Mouse (Mus musculus): ENCODE data around the gene Rap1a. TPM values are rescaled to one million over a fixed set of nuclear protein-coding genes. Genes with fewer than 3 reads are reported as not detected.

Rap1a gene
- polyA plus RNA-seq, 1 experiment from 2014 or later = 122 TPM

- H3K9ac ChIP-seq = peak overlapping the region; percentile 82
- peak overlapping the region; percentile 78 for H3K4me2 ChIP-seq
- peak overlapping the region; percentile 88 for H3K27ac ChIP-seq
- peaks cover 27% of the 10 kb centered on the region for H3K4me1 ChIP-seq
- no peak for ATAC-seq (ENCODE audit: borderline replicate concordance, extremely low read depth, low FRiP score, low TSS enrichment)
- no peaks in the 10 kb centered on the region for H3K27me3 ChIP-seq
- H3K36me3 ChIP-seq = no peaks in the 10 kb centered on the region
- no peaks in the 10 kb centered on the region for H3K9me3 ChIP-seq
- peak overlapping the region; percentile 91 for H3K4me3 ChIP-seq
- WGBS = 1% methylated on average over 12 of the region's 12 CpGs
These were observed 921 bp downstream of the Rap1a start for GRCm38 (mm10) chr3:105800156-105800674.

GRCm38 (mm10) chr3:105799375-105799774 is 1.8 kb downstream of the Rap1a start:
- 56% methylated on average over 4 of the region's 4 CpGs for whole genome bisulfite sequencing
- no peak for ATAC-seq (ENCODE audit: borderline replicate concordance, extremely low read depth, low FRiP score, low TSS enrichment)
- H3K36me3 ChIP-seq = no peaks in the 10 kb centered on the region
- H3K4me1 ChIP-seq = peaks cover 27% of the 10 kb centered on the region
- H3K4me3 ChIP-seq = peak overlapping the region; percentile 91
- H3K27ac ChIP-seq = no peak overlapping the region
- peak overlapping the region; percentile 78 for H3K4me2 ChIP-seq
- no peaks in the 10 kb centered on the region for H3K9me3 ChIP-seq
- H3K9ac ChIP-seq = peak overlapping the region; percentile 82; the same call in 1 of the 2 replicates
- H3K27me3 ChIP-seq = no peaks in the 10 kb centered on the region

GRCm38 (mm10) chr3:105798770-105799169 is 2.4 kb downstream of the Rap1a start:
- Histone ChIP-seq H3K4me2 (peak overlapping the region; percentile 78; the same call in 1 of the 2 replicates), H3K9me3 (no peaks in the 10 kb centered on the region), H3K36me3 (no peaks in the 10 kb centered on the region), H3K4me1 (peaks cover 27% of the 10 kb centered on the region), H3K27ac (no peak overlapping the region), H3K27me3 (no peaks in the 10 kb centered on the region), H3K9ac (no peak overlapping the region), H3K4me3 (no peak overlapping the region)
- WGBS = 71% methylated on average over 2 of the region's 2 CpGs
- ATAC-seq (ENCODE audit: borderline replicate concordance, extremely low read depth, low FRiP score, low TSS enrichment) = no peak

GRCm38 (mm10) chr3:105797427-105797826 is 3.7 kb downstream of the Rap1a start:
- Histone ChIP-seq H3K36me3 (no peaks in the 10 kb centered on the region), H3K27me3 (no peaks in the 10 kb centered on the region), H3K9ac (no peak overlapping the region), H3K4me1 (peaks cover 27% of the 10 kb centered on the region), H3K9me3 (no peaks in the 10 kb centered on the region), H3K27ac (no peak overlapping the region), H3K4me3 (no peak overlapping the region), H3K4me2 (no peak overlapping the region)
- 55% methylated on average over 2 of the region's 2 CpGs for WGBS
- no peak for ATAC-seq (ENCODE audit: borderline replicate concordance, extremely low read depth, low FRiP score, low TSS enrichment)

GRCm38 (mm10) chr3:105796761-105797160 is 4.4 kb downstream of the Rap1a start:
- Histone ChIP-seq H3K36me3 (no peaks in the 10 kb centered on the region), H3K4me2 (no peak overlapping the region), H3K27ac (no peak overlapping the region), H3K9ac (no peak overlapping the region), H3K27me3 (no peaks in the 10 kb centered on the region), H3K4me1 (peaks cover 27% of the 10 kb centered on the region), H3K9me3 (no peaks in the 10 kb centered on the region), H3K4me3 (no peak overlapping the region)
- 79% methylated on average over 4 of the region's 4 CpGs for WGBS
- no peak for ATAC-seq (ENCODE audit: borderline replicate concordance, extremely low read depth, low FRiP score, low TSS enrichment)

GRCm38 (mm10) chr3:105794309-105794708 is 6.8 kb downstream of the Rap1a start:
- no peaks in the 10 kb centered on the region for H3K27me3 ChIP-seq
- WGBS = 63% methylated on average over 1 of the region's 1 CpGs
- no peak overlapping the region for H3K27ac ChIP-seq
- no peak overlapping the region for H3K4me2 ChIP-seq
- no peak for ATAC-seq (ENCODE audit: borderline replicate concordance, extremely low read depth, low FRiP score, low TSS enrichment)
- H3K4me3 ChIP-seq = no peak overlapping the region
- H3K9ac ChIP-seq = no peak overlapping the region
- H3K36me3 ChIP-seq = no peaks in the 10 kb centered on the region
- peaks cover 11% of the 10 kb centered on the region for H3K4me1 ChIP-seq
- H3K9me3 ChIP-seq = no peaks in the 10 kb centered on the region

GRCm38 (mm10) chr3:105792309-105792708 is 8.8 kb downstream of the Rap1a start:
- H3K9me3 ChIP-seq = no peaks in the 10 kb centered on the region
- ATAC-seq (ENCODE audit: borderline replicate concordance, extremely low read depth, low FRiP score, low TSS enrichment) = no peak
- WGBS = 79% methylated on average over 7 of the region's 7 CpGs
- H3K4me1 ChIP-seq = no peaks in the 10 kb centered on the region
- H3K4me3 ChIP-seq = no peak overlapping the region
- no peak overlapping the region for H3K4me2 ChIP-seq
- H3K9ac ChIP-seq = no peak overlapping the region
- no peak overlapping the region for H3K27ac ChIP-seq
- H3K27me3 ChIP-seq = no peaks in the 10 kb centered on the region
- no peaks in the 10 kb centered on the region; the same call in 1 of the 2 replicates for H3K36me3 ChIP-seq

GRCm38 (mm10) chr3:105791129-105791528 is 10.0 kb downstream of the Rap1a start:
- no peak overlapping the region for H3K4me3 ChIP-seq
- H3K27ac ChIP-seq = no peak overlapping the region
- H3K4me2 ChIP-seq = no peak overlapping the region
- ATAC-seq (ENCODE audit: borderline replicate concordance, extremely low read depth, low FRiP score, low TSS enrichment) = no peak
- H3K9me3 ChIP-seq = no peaks in the 10 kb centered on the region
- H3K4me1 ChIP-seq = no peaks in the 10 kb centered on the region
- 89% methylated on average over 2 of the region's 2 CpGs for WGBS
- H3K27me3 ChIP-seq = no peaks in the 10 kb centered on the region
- H3K9ac ChIP-seq = no peak overlapping the region
- H3K36me3 ChIP-seq = no peaks in the 10 kb centered on the region; the same call in 1 of the 2 replicates

- WGBS = 88% methylated on average over 1 of the region's 1 CpGs
These were observed 10.8 kb downstream of the Rap1a start for GRCm38 (mm10) chr3:105790338-105790737.

GRCm38 (mm10) chr3:105789776-105790175 is 11.4 kb downstream of the Rap1a start:
- H3K4me2 ChIP-seq = no peak overlapping the region
- H3K36me3 ChIP-seq = no peaks in the 10 kb centered on the region; the same call in 1 of the 2 replicates
- 79% methylated on average over 1 of the region's 1 CpGs for WGBS
- ATAC-seq (ENCODE audit: borderline replicate concordance, extremely low read depth, low FRiP score, low TSS enrichment) = no peak
- H3K27ac ChIP-seq = no peak overlapping the region
- no peak overlapping the region for H3K4me3 ChIP-seq
- no peak overlapping the region for H3K9ac ChIP-seq
- H3K9me3 ChIP-seq = no peaks in the 10 kb centered on the region
- H3K27me3 ChIP-seq = no peaks in the 10 kb centered on the region
- H3K4me1 ChIP-seq = no peaks in the 10 kb centered on the region

More at GRCm38 (mm10) chr3:105790338-105790737, 10.8 kb downstream of the Rap1a start:
- Histone ChIP-seq H3K9ac (no peak overlapping the region), H3K4me1 (no peaks in the 10 kb centered on the region), H3K27ac (no peak overlapping the region), H3K4me3 (no peak overlapping the region), H3K4me2 (no peak overlapping the region), H3K9me3 (no peaks in the 10 kb centered on the region), H3K27me3 (no peaks in the 10 kb centered on the region), H3K36me3 (no peaks in the 10 kb centered on the region; the same call in 1 of the 2 replicates)
- ATAC-seq (ENCODE audit: borderline replicate concordance, extremely low read depth, low FRiP score, low TSS enrichment) = no peak

- no peak overlapping the region for H3K27ac ChIP-seq
- no peaks in the 10 kb centered on the region; the same call in 1 of the 2 replicates for H3K36me3 ChIP-seq
- no peak overlapping the region for H3K4me3 ChIP-seq
- ATAC-seq (ENCODE audit: borderline replicate concordance, extremely low read depth, low FRiP score, low TSS enrichment) = no peak
- peaks cover 3% of the 10 kb centered on the region; the same call in 1 of the 2 replicates for H3K4me1 ChIP-seq
- H3K27me3 ChIP-seq = no peaks in the 10 kb centered on the region
- WGBS = 90% methylated on average over 3 of the region's 3 CpGs
- H3K9me3 ChIP-seq = no peaks in the 10 kb centered on the region
- H3K9ac ChIP-seq = no peak overlapping the region
- H3K4me2 ChIP-seq = no peak overlapping the region
These were observed 13.8 kb downstream of the Rap1a start for GRCm38 (mm10) chr3:105787328-105787727.

GRCm38 (mm10) chr3:105785865-105786264 is 15.3 kb downstream of the Rap1a start:
- Histone ChIP-seq H3K27ac (no peak overlapping the region), H3K36me3 (no peaks in the 10 kb centered on the region; the same call in 1 of the 2 replicates)
- no peak for ATAC-seq (ENCODE audit: borderline replicate concordance, extremely low read depth, low FRiP score, low TSS enrichment)

More at GRCm38 (mm10) chr3:105785865-105786264, 15.3 kb downstream of the Rap1a start:
- Histone ChIP-seq H3K9me3 (no peaks in the 10 kb centered on the region), H3K4me3 (no peak overlapping the region), H3K9ac (no peak overlapping the region), H3K4me1 (peaks cover 5% of the 10 kb centered on the region; the same call in 1 of the 2 replicates), H3K27me3 (no peaks in the 10 kb centered on the region), H3K4me2 (no peak overlapping the region)

Measured in lung, embryonic 15.5 days (tissue).